In genomic region chr17:29347126-29347644, GRCm38 (mm10) we compare ENCODE assay signal across 8 mouse cellular contexts. TPM values are rescaled to one million over a fixed set of nuclear protein-coding genes. Genes with fewer than 3 reads are reported as not detected.
DNase-seq lines count a peak whose midpoint lies in the region; ATAC-seq and TF ChIP-seq lines count a peak whose summit lies in the region.

No protein-coding gene starts in this region.

- no peaks in the 10 kb centered on the region for H3K27me3 ChIP-seq in Patski
- no peaks in the 10 kb centered on the region for H3K27me3 ChIP-seq in embryonic facial prominence, embryonic 15.5 days
- no peaks in the 10 kb centered on the region for H3K27me3 ChIP-seq in intestine, postnatal 0 days (replicated peaks; ENCODE audit: control insufficient read depth, insufficient read depth, low read length)
- no peaks in the 10 kb centered on the region for H3K27me3 ChIP-seq in midbrain, embryonic 10.5 days (ENCODE audit: low read depth, poor library complexity, severe bottlenecking)

- peak overlapping the region; percentile 62 for H3K4me2 ChIP-seq in embryonic facial prominence, embryonic 15.5 days (replicated peaks)
- H3K4me2 ChIP-seq in intestine, postnatal 0 days (replicated peaks; ENCODE audit: low read depth), result peak overlapping the region; percentile 80

- under 1% methylated on average over 45 of the region's 45 CpGs for WGBS in embryonic facial prominence, embryonic 15.5 days
- under 1% methylated on average over 43 of the region's 45 CpGs for WGBS in intestine, postnatal 0 days
- under 1% methylated on average over 45 of the region's 45 CpGs for WGBS in midbrain, embryonic 10.5 days

- H3K27ac ChIP-seq in embryonic facial prominence, embryonic 15.5 days (replicated peaks), result peak overlapping the region; percentile 91
- H3K27ac ChIP-seq in intestine, postnatal 0 days (ENCODE audit: low read depth, low read length), result peak overlapping the region; percentile 91
- peak overlapping the region; percentile 94 for H3K27ac ChIP-seq in midbrain, embryonic 10.5 days (replicated peaks)

- peaks cover 15% of the 10 kb centered on the region; the same call in 1 of the 2 replicates for H3K36me3 ChIP-seq in embryonic facial prominence, embryonic 15.5 days
- H3K36me3 ChIP-seq in intestine, postnatal 0 days (ENCODE audit: control insufficient read depth, insufficient read depth), result 0 out of 2 replicates have a peak, but pooled peaks cover 17% of the 10 kb centered on the region
- H3K36me3 ChIP-seq in midbrain, embryonic 10.5 days, result peaks cover 33% of the 10 kb centered on the region

- TF ChIP-seq CTCF in Patski (IDR thresholded peaks at IDR 0.05), result no peak
- no peak for TF ChIP-seq CTCF in intestine, postnatal 0 days (IDR thresholded peaks at IDR 0.05; ENCODE audit: low read depth)

- peak overlapping the region; percentile 92 for H3K4me3 ChIP-seq in embryonic facial prominence, embryonic 15.5 days (replicated peaks)
- H3K4me3 ChIP-seq in intestine, postnatal 0 days (ENCODE audit: low read depth, low read length), result peak overlapping the region; percentile 92
- H3K4me3 ChIP-seq in midbrain, embryonic 10.5 days, result peak overlapping the region; percentile 83

- peak overlapping the region; percentile 97 for H3K9ac ChIP-seq in embryonic facial prominence, embryonic 15.5 days
- peak overlapping the region; percentile 90 for H3K9ac ChIP-seq in intestine, postnatal 0 days (ENCODE audit: low read depth, low read length)

- in situ Hi-C loops in Patski (cut with MboI; ENCODE audit: low pct_unique_long_range_greater_than_20kb), result no loop called here

- peak; percentile 29 for ATAC-seq in Patski
- peak; percentile 13; the same call in 1 of the 2 replicates for ATAC-seq in embryonic facial prominence, embryonic 15.5 days (ENCODE audit: insufficient number of reproducible peaks, low FRiP score, low TSS enrichment, low read depth)
- ATAC-seq in intestine, postnatal 0 days, result no peak; the same call in 1 of the 2 replicates
- no peak; the same call in 1 of the 2 replicates for ATAC-seq in erythroid progenitor cell, adult 5-6 weeks (replicated peaks; ENCODE audit: low FRiP score, poor library complexity, severe bottlenecking)

- POLR2A ChIA-PET in Patski (lab: Charles Lee), result interaction anchor here (0.5 to 2.5 kb wide), 5 partner anchors 8 to 242 kb away, joined by 3 to 11 read pairs (median 3); no protein-coding TSS in a partner anchor

- H3K4me1 ChIP-seq in embryonic facial prominence, embryonic 15.5 days, result peaks cover 39% of the 10 kb centered on the region
- H3K4me1 ChIP-seq in intestine, postnatal 0 days (replicated peaks; ENCODE audit: control insufficient read depth, insufficient read depth, low read length), result peaks cover 16% of the 10 kb centered on the region; the same call in 1 of the 2 replicates
- H3K4me1 ChIP-seq in midbrain, embryonic 10.5 days, result peaks cover 48% of the 10 kb centered on the region

- CTCF ChIA-PET in Patski (lab: Charles Lee), result interaction anchor here (1.0 to 2.6 kb wide), 4 partner anchors 8 to 87 kb away, joined by 3 to 12 read pairs (median 6); partner anchors contain the start of gene BC004004

- peak; percentile 52 to 63 for DNase-seq in layer of hippocampus, postnatal 10 days (ENCODE audit: low spot score in 2 of 2)
- DNase-seq in layer of hippocampus, postnatal 14 days (ENCODE audit: low spot score in 2 of 2), result no peak
- no peak for DNase-seq in Patski (ENCODE audit: low read depth, low spot score)
- no peak for DNase-seq in midbrain, embryonic 10.5 days (ENCODE audit: low spot score)
- DNase-seq in gastrocnemius, postnatal 36 days, result no peak

- intact Hi-C loops in gastrocnemius, postnatal 36 days (cut with DNase I), result no loop called here

- H3K9me3 ChIP-seq in embryonic facial prominence, embryonic 15.5 days (replicated peaks), result no peaks in the 10 kb centered on the region
- H3K9me3 ChIP-seq in intestine, postnatal 0 days (ENCODE audit: control insufficient read depth), result no peaks in the 10 kb centered on the region
- H3K9me3 ChIP-seq in midbrain, embryonic 10.5 days (replicated peaks), result no peaks in the 10 kb centered on the region

RNA-seq across cellular contexts. Expression of gene Mtch1, which starts 0.5 kb away (rescaled TPM):
- 100 to 1,000 TPM; 505 to 511 TPM for total RNA-seq in layer of hippocampus, postnatal 10 days (2021)
- 100 to 1,000 TPM; 525 to 527 TPM for total RNA-seq in layer of hippocampus, postnatal 14 days (2021)
- 349 TPM for polyA plus RNA-seq in Patski (2021)
- 337 and 355 TPM in 2 replicates for polyA plus RNA-seq in embryonic facial prominence, embryonic 15.5 days (2015; fragmentation: Nextera tagmentation; extraction: Ambion mirVana)
- polyA plus RNA-seq in intestine, postnatal 0 days (2015; fragmentation: Nextera tagmentation; extraction: Ambion mirVana), result 139 and 143 TPM in 2 replicates
- 277 and 318 TPM in 2 replicates for polyA plus RNA-seq in midbrain, embryonic 10.5 days (2016; fragmentation: Nextera tagmentation; extraction: Ambion mirVana)
- 32.1 and 42.3 TPM in 2 replicates for total RNA-seq in erythroid progenitor cell, adult 5-6 weeks (2015; ENCODE audit: low replicate concordance)
- total RNA-seq in erythroid progenitor cell, adult 5-6 weeks (2017; ENCODE audit: low replicate concordance), result 12.3 and 31.1 TPM in 2 replicates
- 10 to 100 TPM; 85.9 to 95.0 TPM for total RNA-seq in gastrocnemius, postnatal 36 days (2021)

RNA-seq across cellular contexts. Expression of gene Fgd2, which starts 13.5 kb away (rescaled TPM):
- 10 to 100 TPM in 1 of 2 experiments, 1 to 10 TPM in 1; 7.8 to 13.0 TPM for total RNA-seq in layer of hippocampus, postnatal 10 days (2021)
- total RNA-seq in layer of hippocampus, postnatal 14 days (2021), result 1 to 10 TPM; 5.6 to 9.0 TPM
- polyA plus RNA-seq in Patski (2021), result 0.46 TPM
- 14.5 and 15.3 TPM in 2 replicates for polyA plus RNA-seq in embryonic facial prominence, embryonic 15.5 days (2015; fragmentation: Nextera tagmentation; extraction: Ambion mirVana)
- polyA plus RNA-seq in intestine, postnatal 0 days (2015; fragmentation: Nextera tagmentation; extraction: Ambion mirVana), result 4.9 and 6.0 TPM in 2 replicates
- polyA plus RNA-seq in midbrain, embryonic 10.5 days (2016; fragmentation: Nextera tagmentation; extraction: Ambion mirVana), result 3.8 and 4.1 TPM in 2 replicates
- total RNA-seq in erythroid progenitor cell, adult 5-6 weeks (2015; ENCODE audit: low replicate concordance), result 4.0 and 6.3 TPM in 2 replicates
- total RNA-seq in erythroid progenitor cell, adult 5-6 weeks (2017; ENCODE audit: low replicate concordance), result 0.98 and 5.0 TPM in 2 replicates
- total RNA-seq in gastrocnemius, postnatal 36 days (2021), result 1 to 10 TPM in 1 of 2 experiments, under 1 TPM in 1; 0.79 to 1.2 TPM

RNA-seq across cellular contexts. Expression of gene Pi16, which starts 29.7 kb away (rescaled TPM):
- total RNA-seq in layer of hippocampus, postnatal 10 days (2021), result 1 to 10 TPM; 1.7 to 2.1 TPM
- total RNA-seq in layer of hippocampus, postnatal 14 days (2021), result 1 to 10 TPM; 1.6 to 1.9 TPM
- polyA plus RNA-seq in Patski (2021), result not detected
- 2.7 and 2.8 TPM in 2 replicates for polyA plus RNA-seq in embryonic facial prominence, embryonic 15.5 days (2015; fragmentation: Nextera tagmentation; extraction: Ambion mirVana)
- polyA plus RNA-seq in intestine, postnatal 0 days (2015; fragmentation: Nextera tagmentation; extraction: Ambion mirVana), result 0.73 and 0.76 TPM in 2 replicates
- 0.75 and 0.82 TPM in 2 replicates for polyA plus RNA-seq in midbrain, embryonic 10.5 days (2016; fragmentation: Nextera tagmentation; extraction: Ambion mirVana)
- total RNA-seq in erythroid progenitor cell, adult 5-6 weeks (2015; ENCODE audit: low replicate concordance), result 1.1 and 1.3 TPM in 2 replicates
- total RNA-seq in erythroid progenitor cell, adult 5-6 weeks (2017; ENCODE audit: low replicate concordance), result 3.4 and 3.7 TPM in 2 replicates
- total RNA-seq in gastrocnemius, postnatal 36 days (2021), result 10 to 100 TPM; 16.1 to 29.8 TPM

Comparison
In these comparisons a context has a peak if more than half of its experiments do, and no peak if none do; other contexts are left out.
1. DNase-seq: peak in layer of hippocampus, postnatal 10 days (2 of 2); none in layer of hippocampus, postnatal 14 days (0 of 2), Patski (single experiment), midbrain, embryonic 10.5 days (single experiment) and gastrocnemius, postnatal 36 days (0 of 2).
2. ATAC-seq: peak in Patski (single experiment) and embryonic facial prominence, embryonic 15.5 days (single experiment); none in intestine, postnatal 0 days (single experiment) and erythroid progenitor cell, adult 5-6 weeks (single experiment).
3. RNA of gene Mtch1, which starts 0.5 kb away (total RNA-seq): 525 to 527 TPM in layer of hippocampus, postnatal 14 days and 505 to 511 TPM in layer of hippocampus, postnatal 10 days; 85.9 to 95.0 TPM in gastrocnemius, postnatal 36 days and 12.3 to 42.3 TPM in erythroid progenitor cell, adult 5-6 weeks; every median in the first group is over 4 times any median in the second.
4. Peak in every context shown above with its lines, with median percentiles within 50 percentile points of each other: H3K27ac ChIP-seq and H3K4me3 ChIP-seq.